Mouse (Mus musculus) gonadal fat pad, adult 2 months (tissue): Measurements from ENCODE around the gene Fgf10. TPM values are rescaled to one million over a fixed set of nuclear protein-coding genes. Genes with fewer than 3 reads are reported as not detected.

Experiments used
- DNase-seq: peaks from one replicate; pipeline ENCODE4 v3.0.0-alpha.2; 2012; ENCODE audit warnings: low read depth
- polyA plus RNA-seq: library from polyadenylated mRNA; depleted of rRNA; stranded (reverse); fragments of >200 nt; gene quantifications from 2 replicates; pipeline ENCODE4 v1.2.3, GENCODE M21; 2012

Gene Fgf10
- polyA plus RNA-seq, 1 experiment = 7.9 TPM

DNA sequence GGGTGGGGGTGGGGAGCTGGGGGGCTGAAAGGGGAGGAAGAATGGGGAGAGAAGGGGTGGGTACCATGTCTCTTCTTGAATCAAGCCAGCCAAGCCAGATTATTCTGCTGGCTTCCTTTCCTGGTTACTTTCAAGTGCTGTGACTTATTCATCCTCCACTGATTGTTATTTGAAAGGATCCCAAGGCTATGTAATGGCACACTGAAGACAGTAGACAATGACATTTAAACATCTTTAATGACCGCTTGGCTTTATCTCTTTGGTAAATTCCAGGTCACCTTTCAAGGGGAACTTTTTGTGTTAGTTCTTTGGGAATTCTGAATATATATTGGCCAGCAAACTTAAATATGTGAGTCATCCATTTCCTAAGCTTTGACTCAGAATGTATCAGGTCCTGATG, 47.1 kb downstream of the Fgf10 start:
- no peak for DNase-seq

DNA sequence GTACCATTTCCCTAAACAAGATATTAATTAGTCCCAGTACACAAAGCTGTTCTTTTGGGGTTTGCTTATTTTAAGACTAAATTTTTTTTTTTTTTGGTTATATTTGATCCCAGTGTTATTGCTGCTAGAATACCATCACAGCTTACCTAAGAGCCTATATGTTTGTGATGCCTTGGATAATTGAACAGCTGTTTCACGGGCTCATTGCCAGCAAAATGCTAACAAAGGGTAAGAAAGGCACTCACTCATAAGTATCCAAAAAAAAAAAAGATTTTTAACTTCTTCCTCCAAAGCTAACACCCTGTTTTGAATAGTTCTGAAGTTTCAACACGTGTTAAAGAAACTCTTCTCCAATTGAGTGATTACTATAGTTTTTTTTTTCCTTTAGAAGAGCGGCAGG, 48.8 kb downstream of the Fgf10 start:
- no peak for DNase-seq

DNA sequence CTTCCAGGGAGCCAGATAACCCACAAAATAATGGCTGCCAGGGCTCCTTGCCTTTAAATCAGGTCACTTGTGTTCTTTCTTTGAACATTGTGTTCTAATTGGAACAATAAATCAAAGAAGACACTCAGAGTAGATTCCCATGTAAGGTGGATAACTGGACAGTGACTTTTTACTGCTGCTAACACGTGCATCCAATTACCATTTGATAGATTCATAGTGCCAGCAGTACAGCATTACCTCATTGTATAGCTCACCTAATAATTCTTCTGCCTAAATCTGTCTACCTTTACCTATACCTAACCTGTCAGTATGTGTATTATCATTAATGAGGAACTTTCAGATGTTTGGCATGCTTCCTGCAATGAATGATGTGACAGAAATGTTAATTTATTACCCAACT, 52.1 kb downstream of the Fgf10 start:
- no peak for DNase-seq

DNA sequence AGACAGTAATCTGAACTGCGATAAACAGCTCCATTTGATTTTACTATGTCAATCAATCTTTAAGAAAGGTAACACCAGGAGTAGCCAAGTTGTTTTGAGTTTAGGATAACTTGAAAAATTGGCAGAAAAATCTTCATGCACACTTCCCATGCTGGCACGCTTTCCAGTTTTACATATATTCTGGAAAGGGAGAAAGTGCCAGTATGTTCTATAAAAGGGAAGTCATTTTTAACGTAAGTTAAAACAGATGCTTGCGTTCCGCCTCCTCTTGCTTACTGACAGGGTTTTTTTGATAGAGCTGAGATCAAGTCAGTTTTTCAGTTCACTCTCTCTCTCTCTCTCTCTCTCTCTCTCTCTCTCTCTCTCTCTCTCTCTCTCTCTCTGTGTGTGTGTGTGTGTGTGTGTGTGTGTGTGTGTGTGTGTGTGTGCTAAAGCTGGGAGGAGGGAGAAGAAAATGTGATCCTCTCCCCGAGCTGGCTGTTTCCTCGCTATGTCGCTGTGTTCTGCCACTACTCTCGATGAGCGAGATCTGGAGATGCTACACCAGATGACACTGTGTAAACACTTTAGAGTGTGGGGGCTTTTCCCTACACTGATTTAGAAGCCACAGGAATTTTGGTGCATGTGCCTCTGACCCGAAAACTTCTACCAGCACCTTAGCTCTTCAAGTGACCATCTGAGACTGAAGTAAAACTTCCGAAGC, 62.4 kb downstream of the Fgf10 start:
- no peak for DNase-seq

- DNase-seq = no peak
Observed at GRCm38 (mm10) chr13:118739854-118740411, 70.3 kb downstream of the Fgf10 start.

DNA sequence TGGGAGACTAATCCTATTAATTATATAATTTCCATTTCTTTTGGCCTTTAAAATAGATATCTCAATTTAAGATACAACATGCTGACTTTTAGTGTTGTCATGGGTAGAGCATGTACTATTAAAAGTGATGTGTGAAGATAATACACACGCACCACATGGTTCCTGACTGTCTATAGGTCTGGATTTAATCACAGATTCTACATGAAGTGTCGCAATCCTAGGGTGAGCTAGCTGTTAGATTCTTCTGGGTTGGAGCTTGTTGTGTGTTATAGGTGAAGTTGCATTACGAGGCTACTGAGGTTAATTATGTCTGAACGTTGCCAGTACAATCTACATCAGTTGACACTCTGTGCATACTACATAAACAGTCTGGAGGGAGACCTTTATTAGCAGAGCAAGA, 73.2 kb downstream of the Fgf10 start:
- no peak for DNase-seq

- no peak for DNase-seq
Observed at GRCm38 (mm10) chr13:118744806-118745205, 75.2 kb downstream of the Fgf10 start.

- no peak for DNase-seq
Observed at GRCm38 (mm10) chr13:118746427-118746826, 76.8 kb downstream of the Fgf10 start.

DNA sequence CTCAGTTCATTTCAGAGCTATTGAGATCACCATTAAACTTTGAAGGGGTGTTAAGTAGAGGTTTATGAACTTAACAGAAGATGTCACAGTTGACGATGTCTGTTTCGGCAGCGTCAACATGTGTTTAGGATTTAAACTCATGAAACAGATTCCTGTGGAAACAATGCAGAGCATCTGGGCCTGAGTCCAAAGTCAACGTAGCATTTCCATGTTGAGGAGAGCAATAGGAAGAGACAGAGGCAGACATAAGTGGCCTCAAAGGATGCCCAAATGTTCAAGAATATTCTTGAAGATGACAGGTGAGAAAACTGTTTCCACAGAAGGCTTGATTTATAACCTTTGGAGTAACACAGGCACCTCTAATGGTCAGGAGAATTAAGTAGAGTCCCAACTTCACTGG, 84.4 kb downstream of the Fgf10 start:
- no peak for DNase-seq

DNA sequence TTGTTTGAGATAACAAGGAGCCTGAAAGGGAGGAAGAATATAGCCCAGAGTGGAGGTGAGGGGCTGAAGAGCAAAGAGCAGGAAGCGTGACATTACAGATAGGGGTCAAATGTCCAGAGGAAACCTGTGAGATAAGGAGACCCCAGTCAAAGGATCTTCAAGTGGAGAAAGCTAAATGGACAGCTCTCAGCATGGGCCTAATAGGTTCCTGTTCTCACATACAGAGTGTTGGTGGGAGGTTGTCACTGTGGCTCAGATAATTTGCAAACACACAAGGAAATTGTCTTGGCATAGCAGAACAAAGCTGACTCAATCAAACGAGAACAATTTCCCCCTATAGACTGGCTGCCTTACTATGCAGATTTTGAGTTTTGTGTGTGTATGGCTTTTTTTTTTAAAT, 89.4 kb downstream of the Fgf10 start:
- DNase-seq = no peak

DNA sequence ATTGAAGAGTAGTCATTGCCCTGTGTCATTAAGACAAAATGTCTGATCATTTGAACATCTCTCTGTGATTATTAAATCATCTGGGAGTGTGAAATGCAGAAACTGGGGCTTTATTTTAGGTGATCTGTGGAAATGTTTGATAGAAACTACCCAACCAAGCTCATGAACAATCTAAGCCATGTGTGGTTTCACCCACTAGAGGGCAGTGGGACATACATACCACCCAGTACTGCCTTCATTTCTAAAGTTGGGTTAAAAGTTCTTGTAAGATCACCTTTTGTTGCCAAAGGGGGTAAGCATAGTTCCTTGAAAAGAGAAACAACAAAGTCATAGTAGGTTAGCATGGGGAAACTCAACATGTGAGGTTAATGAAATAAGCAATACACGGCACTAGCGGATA, 93.4 kb downstream of the Fgf10 start:
- DNase-seq = no peak

GRCm38 (mm10) chr13:118772188-118772587, 102.6 kb downstream of the Fgf10 start:
- no peak for DNase-seq

- DNase-seq = no peak
Observed at GRCm38 (mm10) chr13:118775148-118775547, 105.6 kb downstream of the Fgf10 start.

DNA sequence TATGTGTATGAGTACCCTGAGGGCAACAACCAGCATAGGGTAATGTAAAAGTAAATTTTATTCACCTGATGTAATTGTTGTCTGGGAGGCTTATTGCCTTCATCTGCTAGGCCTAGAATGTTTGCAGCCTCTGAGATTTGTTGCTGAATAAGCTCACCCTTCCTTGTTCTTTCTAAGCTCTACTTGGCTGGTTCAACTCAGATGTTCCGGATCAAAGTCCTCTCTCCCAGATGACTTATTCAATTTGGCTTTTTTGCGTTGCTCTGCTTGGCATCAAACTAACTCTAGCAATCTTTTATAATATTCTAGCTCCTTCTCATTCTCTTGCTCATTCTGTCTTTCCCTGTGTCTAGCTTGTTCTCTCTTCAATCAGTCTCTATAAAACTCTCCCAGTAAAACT, 109.6 kb downstream of the Fgf10 start:
- no peak for DNase-seq

- no peak for DNase-seq
Observed at GRCm38 (mm10) chr13:118791753-118792152, 122.2 kb downstream of the Fgf10 start.

DNA sequence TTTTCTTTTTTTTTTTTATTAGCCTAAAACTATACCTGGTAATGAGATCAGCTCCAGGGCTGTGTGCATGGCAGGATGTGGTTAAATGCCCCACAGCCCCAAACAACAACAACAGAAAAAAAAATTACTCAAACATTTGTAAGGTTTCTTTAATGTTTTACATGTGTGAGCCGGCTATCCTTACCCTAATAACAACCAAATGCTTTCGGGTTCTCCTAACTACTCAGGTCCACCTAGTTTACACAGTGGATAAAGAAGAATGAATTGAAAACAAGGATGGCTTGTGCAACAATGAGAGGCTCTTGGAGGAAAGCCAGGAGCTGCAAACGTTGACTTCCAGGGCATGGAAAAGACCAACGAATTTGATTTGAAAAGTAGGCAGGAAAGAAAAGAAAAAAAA, 122.6 kb downstream of the Fgf10 start:
- DNase-seq = no peak

DNA sequence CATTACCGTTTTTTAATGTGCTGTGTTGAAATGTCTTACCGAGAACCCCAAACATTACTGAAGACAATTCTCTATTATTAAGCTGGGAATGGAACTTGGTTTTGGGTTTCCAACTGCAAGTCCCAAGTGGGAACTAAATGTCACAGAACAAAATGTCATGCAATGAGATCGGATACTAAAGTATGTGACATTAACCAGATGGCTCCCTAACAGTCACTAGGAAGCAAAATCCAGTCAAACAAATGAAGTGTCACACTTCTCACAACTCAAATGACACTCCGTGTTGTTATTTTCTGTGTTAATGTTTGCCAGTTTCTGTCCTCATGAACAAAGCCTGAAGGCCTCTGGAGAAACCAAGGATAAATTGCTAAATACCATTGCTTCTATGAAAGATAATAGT, 130.6 kb downstream of the Fgf10 start:
- no peak for DNase-seq

DNA sequence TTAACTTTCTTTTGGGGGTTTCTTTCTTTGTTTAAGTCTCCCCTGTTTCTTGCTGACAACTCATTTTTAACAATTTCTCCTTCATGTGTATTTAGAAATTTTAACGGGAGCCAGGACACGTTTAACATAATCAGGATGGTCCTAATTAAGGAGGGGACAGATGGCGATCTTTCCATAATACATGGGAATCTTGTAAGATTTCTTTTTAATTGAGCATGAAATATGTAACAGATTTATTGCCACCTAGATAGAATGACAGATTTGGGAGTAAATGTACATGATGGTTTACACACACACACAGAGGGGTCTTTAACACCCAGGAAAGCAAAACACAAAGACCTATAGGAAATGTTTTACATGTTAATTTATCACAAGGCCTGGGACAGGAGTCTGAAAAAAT, 137.1 kb downstream of the Fgf10 start:
- no peak for DNase-seq

DNA sequence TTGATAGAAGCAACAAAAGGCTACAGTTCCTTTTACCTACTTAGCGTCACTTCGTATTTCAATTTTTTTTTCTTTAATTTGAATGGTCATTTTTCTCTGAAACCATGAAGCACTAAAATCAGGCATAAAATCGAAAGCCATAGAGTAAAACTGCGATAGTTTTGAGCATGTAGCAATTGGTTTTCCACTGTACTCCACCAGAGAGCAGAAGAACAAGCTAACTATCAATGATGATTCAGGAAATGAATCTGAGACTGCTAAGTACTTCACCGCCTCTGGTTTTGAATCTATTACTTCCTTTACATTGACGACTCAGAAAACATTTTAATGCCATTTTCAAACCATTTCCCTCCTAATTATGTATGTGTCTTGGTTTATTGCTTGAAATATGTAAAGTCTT, 150.2 kb downstream of the Fgf10 start:
- DNase-seq = no peak

DNA sequence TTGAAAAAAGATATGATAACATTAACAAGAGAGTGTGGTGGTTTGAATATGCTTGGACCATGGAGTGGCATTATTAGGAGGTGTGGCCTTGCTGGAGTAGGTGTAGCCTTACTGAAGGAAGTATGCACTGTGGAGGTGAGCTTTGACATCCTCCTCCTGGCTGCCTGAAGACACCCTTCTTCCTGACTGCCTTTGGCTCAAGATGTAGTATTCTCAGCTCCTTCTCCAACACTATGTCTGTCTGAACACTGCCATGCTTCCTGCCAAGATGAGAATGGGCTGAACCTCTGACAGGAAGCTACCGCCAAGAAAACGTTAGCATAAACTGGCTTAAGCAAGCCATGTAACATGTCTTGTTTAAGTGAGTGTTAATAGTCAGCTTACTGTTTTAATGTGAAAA, 153.5 kb downstream of the Fgf10 start:
- DNase-seq = no peak

DNA sequence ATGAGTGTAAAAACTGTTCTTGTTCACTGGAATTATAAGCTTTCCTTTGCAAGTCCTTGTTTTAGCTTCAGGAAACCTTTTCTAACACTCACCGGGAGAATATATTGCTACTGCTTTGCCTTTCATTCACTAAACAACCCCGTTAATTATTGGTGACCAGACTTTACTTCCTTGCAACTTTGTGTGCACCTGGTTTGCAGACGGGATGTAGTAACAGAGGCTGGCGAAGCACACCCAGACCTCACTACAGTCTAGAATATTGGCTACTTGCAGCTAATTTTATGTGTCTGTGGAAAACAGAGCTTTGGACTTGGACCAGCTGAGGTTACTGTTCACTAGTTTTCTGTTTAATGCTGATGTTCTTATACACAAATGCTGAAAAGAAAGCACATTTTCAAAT, 155.5 kb downstream of the Fgf10 start:
- no peak for DNase-seq

DNA sequence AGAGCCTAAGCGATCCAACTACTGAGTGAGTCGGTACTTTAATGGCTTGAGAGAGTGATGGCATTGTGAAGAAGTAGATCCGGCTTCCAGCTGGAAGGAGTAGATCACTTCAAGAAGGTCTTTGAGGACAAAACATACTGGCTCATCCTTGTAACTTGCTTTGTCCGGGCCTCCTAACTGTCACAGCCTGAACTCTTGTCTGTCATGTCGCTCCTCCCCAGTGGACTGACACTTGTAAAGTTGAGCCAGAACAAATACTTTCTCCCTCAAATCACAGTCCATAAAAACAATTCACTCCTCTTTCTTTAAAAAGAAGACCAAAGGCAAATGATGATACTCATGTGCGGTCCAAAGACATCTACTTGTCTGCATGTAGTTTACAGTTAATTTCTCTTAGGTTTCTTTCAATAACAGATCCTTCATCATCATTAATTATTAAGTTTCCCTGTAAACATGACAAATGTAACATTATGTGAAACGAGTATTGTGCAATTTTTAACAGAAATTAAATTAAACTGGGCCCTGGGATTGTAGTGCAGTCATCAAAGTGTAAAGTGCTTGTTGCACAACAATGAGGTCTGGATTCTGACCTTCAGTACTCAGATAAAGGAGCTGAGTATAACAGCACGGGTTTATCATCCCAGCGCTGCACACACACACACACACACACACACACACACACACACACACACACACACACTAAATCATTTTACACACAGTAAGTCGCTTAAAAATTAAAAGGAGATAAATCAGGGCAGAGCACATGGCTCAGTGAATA, 159.2 kb downstream of the Fgf10 start:
- DNase-seq = no peak

DNA sequence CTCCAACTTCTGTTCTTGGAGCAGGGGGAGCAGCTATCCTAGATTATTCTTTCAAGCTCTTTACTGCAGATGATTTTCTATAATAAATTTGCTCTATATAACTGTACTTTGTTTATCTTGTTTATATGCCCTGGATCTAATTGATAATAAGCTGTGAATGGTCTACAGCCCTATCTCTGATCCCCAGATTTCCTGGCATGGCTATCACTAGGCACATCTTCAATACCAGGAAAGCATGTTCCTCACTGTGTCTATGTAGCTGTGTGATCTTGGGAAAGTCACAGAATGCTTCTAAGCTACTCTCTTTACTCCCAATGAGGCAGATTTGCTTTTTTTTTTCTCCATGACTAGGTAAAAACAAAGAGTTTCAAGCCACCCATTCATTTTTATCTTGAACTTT, 164.4 kb downstream of the Fgf10 start:
- DNase-seq = no peak
